Mouse (Mus musculus) embryonic facial prominence, embryonic 10.5 days (tissue): ENCODE results near the gene Sptb. TPM values are rescaled to one million over a fixed set of nuclear protein-coding genes. Genes with fewer than 3 reads are reported as not detected.

Experiments
- DNase-seq: peaks from one replicate; pipeline ENCODE4 v3.0.0-alpha.2; 2017; ENCODE audit warnings: low spot score
- H3K27ac ChIP-seq: fragments of 300-500 bp; sonication (generic); replicated peaks from 2 replicates; pipeline ENCODE4 v1.5.1; 2016; ENCODE audit warnings: mild to moderate bottlenecking
- H3K27me3 ChIP-seq: fragments of 300-500 bp; sonication (generic); replicated peaks from 2 replicates; pipeline ENCODE4 v1.6.1; 2016; ENCODE audit warnings: low read depth, mild to moderate bottlenecking; ENCODE audit not compliant: poor library complexity, severe bottlenecking
- H3K36me3 ChIP-seq: fragments of 300-500 bp; sonication (generic); replicated peaks from 2 replicates; pipeline ENCODE4 v1.6.1; 2016; ENCODE audit warnings: mild to moderate bottlenecking, moderate library complexity
- H3K4me1 ChIP-seq: fragments of 300-500 bp; sonication (generic); 2 replicates; pipeline ENCODE4 v1.6.1; 2016
- H3K4me3 ChIP-seq: fragments of 300-500 bp; sonication (generic); 2 replicates; pipeline ENCODE4 v1.5.1; 2016; ENCODE audit warnings: mild to moderate bottlenecking, moderate library complexity
- H3K9me3 ChIP-seq: fragments of 300-500 bp; sonication (generic); 2 replicates; pipeline ENCODE4 v1.6.1; 2016; ENCODE audit warnings: mild to moderate bottlenecking
- WGBS: fragments of 180-500 bp; shearing (Covaris S2); methylation state at CpG from one replicate; pipeline ENCODE4 v1.1.7; 2016; 5-methylcytosine and 5-hydroxymethylcytosine counted together
- polyA plus RNA-seq: library from polyadenylated mRNA; unstranded; fragments of >200 nt; fragmentation: Nextera tagmentation; extraction: Ambion mirVana; gene quantifications from 2 replicates; pipeline ENCODE4 v1.2.1, GENCODE M21; 2016

The Sptb gene
- polyA plus RNA-seq, 1 experiment from 2014 or later: 4.5 TPM

DNA sequence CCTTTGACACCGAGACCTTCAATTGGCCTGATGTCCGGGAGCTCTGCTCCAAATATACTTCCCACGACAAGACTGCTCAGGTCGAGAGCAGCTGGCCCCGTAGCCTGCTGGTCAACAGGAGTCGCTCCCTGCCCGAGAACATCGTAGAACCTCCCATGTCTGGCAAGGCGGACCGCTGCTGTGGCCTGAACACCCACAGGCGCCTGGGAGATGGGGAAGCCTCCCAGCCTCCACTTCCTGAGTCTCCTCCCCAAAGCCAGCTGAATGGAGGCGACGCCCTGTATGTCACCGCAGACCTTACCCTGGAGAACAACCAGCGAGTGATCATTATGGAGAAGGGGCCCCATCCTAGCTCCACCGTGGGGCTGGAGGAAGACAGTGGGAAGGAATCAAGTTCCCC, 132.5 kb downstream of the Sptb start:
- 93% methylated on average over 16 of the region's 16 CpGs for WGBS
- Histone ChIP-seq H3K27me3 (no peaks in the 10 kb centered on the region), H3K4me3 (no peak overlapping the region), H3K27ac (no peak overlapping the region), H3K36me3 (peaks cover 34% of the 10 kb centered on the region), H3K4me1 (peaks cover 14% of the 10 kb centered on the region), H3K9me3 (no peaks in the 10 kb centered on the region)
- no peak for DNase-seq

DNA sequence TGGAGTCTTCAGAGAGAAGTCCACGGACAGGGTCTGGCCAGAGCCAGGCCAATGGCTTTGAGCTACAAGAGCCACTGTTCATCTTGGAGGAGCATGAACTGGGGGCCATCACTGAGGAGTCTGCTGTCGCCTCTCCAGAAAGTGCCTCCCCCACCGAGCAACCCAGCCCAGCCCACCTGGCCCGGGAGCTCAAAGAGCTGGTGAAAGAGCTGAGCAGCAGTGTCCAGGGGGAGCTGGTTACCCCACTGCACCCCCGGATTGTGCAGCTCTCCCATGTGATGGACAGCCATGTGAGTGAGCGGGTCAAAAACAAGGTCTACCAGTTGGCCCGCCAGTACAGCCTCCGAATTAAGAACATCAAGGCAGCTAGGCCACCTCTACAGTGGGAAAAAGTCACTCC, 133.5 kb downstream of the Sptb start:
- Histone ChIP-seq H3K9me3 (no peaks in the 10 kb centered on the region), H3K27ac (no peak overlapping the region), H3K36me3 (peaks cover 37% of the 10 kb centered on the region), H3K4me3 (no peak overlapping the region), H3K27me3 (no peaks in the 10 kb centered on the region), H3K4me1 (peaks cover 15% of the 10 kb centered on the region; the same call in 1 of the 2 replicates)
- WGBS: 95% methylated on average over 8 of the region's 8 CpGs
- no peak for DNase-seq

DNA sequence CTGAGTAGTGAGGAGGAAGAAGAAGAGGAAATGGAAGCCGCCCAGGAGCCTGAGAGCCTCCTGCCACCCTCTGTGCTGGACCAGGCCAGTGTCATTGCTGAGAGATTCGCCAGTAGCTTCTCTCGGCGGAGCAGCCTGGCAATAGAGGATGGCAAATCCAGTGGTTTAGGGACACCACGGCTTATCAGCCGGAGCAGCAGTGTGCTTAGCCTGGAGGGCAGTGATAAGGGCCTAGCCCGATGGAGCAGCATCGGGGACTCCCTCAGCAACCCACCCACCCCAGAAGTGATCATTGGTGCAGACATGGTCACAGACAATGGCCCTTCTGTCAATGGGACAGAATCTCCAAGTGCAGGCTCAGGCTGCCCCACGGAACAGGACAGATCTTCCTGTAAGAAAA, 134.3 kb downstream of the Sptb start:
- DNase-seq: no peak
- Histone ChIP-seq H3K36me3 (peaks cover 37% of the 10 kb centered on the region), H3K27ac (no peak overlapping the region), H3K9me3 (no peaks in the 10 kb centered on the region), H3K4me3 (no peak overlapping the region), H3K27me3 (no peaks in the 10 kb centered on the region), H3K4me1 (peaks cover 22% of the 10 kb centered on the region)
- 91% methylated on average over 9 of the region's 9 CpGs for WGBS

DNA sequence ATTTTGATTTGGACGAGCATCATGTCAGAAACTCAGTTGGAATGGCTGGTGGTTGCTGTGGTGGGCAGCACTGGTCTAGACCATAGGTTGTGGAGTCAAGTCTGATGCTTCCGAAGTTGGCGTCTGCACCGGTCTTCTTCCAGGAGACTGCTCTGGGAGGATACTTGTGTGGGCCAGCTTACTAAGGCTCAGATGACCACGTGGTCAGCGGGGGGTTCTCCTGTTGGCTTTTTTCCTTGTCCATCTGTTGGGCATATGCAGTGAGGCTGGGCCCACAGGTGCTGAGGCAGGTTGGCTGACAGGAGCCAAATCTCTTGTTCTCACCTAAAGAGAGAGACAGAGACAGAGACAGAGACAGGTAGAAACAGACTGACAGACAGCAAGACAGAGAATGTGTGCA, 135.5 kb downstream of the Sptb start:
- peaks cover 28% of the 10 kb centered on the region for H3K4me1 ChIP-seq
- no peak overlapping the region for H3K27ac ChIP-seq
- 93% methylated on average over 6 of the region's 6 CpGs for WGBS
- H3K36me3 ChIP-seq: peaks cover 37% of the 10 kb centered on the region
- DNase-seq: no peak
- H3K9me3 ChIP-seq: no peaks in the 10 kb centered on the region
- no peak overlapping the region for H3K4me3 ChIP-seq
- H3K27me3 ChIP-seq: no peaks in the 10 kb centered on the region

DNA sequence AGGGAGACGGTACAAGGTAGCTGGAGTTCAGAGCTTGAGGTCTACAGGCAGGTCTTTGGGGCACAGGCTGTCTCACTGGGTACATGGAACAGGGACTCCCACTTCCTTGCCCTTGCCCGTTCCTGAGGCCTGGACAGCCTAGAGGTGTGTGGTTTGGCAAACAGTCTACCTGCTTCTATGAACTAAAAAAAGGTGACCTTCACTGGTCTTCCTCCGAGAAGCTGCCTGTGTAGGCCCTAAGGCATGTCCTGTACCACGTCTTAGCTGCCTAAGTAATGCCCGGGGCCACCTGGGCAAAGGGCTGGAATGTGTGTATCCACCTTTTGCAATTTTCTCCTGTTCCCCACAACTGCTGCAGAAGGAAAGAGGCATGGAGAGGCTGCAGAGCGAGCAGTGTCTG, 137.0 kb downstream of the Sptb start:
- Histone ChIP-seq H3K4me1 (peaks cover 28% of the 10 kb centered on the region), H3K27ac (no peak overlapping the region), H3K36me3 (peaks cover 33% of the 10 kb centered on the region), H3K4me3 (no peak overlapping the region), H3K9me3 (no peaks in the 10 kb centered on the region), H3K27me3 (no peaks in the 10 kb centered on the region)
- no peak for DNase-seq
- WGBS: 87% methylated on average over 6 of the region's 6 CpGs

DNA sequence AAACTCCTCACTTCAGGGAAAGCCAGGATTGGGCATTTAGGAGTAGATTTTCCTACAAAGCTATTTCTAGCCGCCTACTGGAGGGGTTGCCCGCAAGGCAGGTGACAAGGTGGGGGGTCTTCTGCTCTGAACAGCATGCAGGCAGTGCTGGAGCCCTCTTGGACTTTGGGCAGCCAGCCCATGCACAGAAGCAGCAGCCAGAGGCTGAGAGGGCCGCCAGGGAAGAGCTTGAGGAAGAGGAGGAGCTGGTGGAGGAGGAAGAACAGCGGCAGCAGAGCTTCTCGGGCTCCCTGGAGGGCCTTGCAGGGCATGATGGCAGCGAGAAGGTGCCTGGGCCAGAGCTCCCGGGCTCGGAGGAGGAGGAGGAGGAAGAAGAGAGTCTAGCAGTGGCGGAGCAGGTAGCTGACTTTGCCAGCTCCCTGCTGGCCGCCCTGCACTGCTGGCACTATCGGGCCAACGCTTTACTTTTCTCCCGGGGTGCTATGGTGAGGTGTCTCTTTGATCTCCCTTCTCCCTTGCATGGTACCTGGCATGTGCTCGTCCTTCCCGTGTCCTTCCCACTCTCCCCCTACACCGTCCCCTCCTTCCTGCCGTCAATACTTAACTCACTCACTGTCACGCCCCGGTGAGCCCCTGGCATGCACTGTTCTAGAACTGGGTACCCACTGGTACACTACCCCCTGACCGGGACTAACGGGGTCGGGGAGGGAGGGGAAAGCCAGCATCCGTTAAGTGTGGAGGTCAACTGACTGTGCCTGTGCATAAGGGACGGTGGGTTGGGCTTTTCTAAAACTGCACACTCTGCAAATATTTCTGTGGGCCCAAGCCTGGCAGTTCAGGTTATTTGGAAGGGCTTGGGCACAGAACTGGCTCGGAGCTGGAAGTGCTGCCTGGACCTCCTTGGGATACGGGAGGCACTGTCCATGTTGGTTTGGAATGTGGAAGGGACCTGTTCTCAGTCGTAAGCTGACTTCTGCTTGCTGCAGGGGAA, 137.8 kb downstream of the Sptb start:
- H3K36me3 ChIP-seq: peaks cover 30% of the 10 kb centered on the region
- H3K9me3 ChIP-seq: no peaks in the 10 kb centered on the region
- DNase-seq: no peak
- no peaks in the 10 kb centered on the region for H3K27me3 ChIP-seq
- peak overlapping the region; percentile 48; the same call in 1 of the 2 replicates for H3K27ac ChIP-seq
- WGBS: 73% methylated on average over 27 of the region's 27 CpGs
- H3K4me3 ChIP-seq: no peak overlapping the region
- peaks cover 28% of the 10 kb centered on the region for H3K4me1 ChIP-seq

DNA sequence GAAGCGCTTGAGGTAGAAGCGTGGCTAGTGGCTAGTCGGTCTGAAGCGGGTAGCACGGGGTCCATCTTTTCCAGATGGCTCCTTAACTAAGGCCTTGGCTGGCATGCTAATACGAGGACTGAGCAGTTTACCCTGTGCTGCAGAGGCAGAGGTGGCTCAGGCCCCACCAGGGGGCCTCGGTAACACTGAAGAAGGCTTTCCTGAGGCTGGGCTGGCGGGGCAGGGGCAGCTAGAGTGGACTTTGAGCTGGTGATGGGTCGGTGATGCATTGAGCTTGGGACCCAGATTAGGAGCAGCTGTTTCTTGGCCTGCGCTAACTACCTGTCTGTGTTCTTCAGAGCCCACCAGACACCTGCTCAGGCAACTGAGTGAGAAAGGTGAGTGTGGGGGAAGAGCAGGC, 139.1 kb downstream of the Sptb start:
- DNase-seq: peak; percentile 32
- Histone ChIP-seq H3K9me3 (no peaks in the 10 kb centered on the region), H3K36me3 (peaks cover 29% of the 10 kb centered on the region), H3K4me3 (no peak overlapping the region), H3K4me1 (peaks cover 28% of the 10 kb centered on the region), H3K27me3 (no peaks in the 10 kb centered on the region), H3K27ac (peak overlapping the region; percentile 31; the same call in 1 of the 2 replicates)
- WGBS: 82% methylated on average over 10 of the region's 10 CpGs

DNA sequence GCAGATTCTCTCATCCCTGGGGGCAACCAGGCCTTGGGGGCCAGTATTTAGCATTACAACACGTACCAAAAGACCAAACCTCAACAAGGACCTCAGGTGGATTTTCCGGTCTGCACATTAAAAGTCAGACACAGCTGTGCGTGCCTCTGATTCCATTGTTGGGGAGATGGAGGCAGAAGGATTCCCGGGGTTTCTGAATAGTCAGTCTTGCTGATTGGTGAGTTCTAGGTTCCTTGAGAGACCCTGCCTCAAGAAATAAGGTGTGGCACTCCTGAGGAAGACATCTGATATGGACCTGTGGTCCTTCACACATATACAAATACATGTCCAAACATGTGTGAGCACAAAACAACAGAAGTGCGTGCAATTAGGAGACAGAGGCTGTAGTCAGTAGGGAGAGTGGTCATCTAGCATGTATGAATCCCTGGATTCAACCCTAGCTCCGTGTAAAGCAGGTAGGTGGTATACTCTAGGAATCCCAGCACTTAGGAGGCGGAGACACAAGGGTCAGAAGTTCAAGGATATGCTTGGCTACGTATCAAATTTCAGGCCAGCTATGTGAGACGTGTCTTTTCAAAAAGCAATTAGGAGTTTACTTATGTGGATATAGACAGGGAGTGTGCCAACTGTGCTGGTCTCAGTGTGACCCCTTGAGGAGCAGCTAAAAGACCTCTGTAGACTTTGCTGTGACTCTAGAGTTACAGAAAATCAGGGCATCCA, 140.0 kb downstream of the Sptb start:
- Histone ChIP-seq H3K9me3 (no peaks in the 10 kb centered on the region), H3K4me1 (peaks cover 28% of the 10 kb centered on the region), H3K27ac (no peak overlapping the region), H3K36me3 (peaks cover 29% of the 10 kb centered on the region), H3K27me3 (no peaks in the 10 kb centered on the region), H3K4me3 (no peak overlapping the region)
- DNase-seq: no peak
- 71% methylated on average over 9 of the region's 9 CpGs for WGBS

DNA sequence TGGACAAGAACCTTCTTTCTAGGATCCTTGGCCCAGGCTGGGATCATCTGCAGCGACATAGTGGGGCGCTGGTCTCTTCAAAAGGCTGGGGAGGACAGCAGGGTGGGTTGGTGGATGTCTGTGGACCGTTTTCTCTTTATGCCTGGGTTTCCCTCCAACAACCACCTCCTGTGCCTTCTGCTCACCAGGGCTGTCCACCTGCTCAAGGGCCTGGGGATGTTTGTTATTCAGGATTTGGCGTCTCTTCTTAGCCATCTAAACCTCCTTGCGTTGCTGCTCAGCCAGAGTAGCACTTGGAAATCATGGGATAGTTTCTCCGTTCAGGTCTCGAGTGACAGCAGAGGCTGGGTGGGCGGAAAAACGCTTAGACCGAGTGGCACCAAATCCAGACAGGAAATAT, 144.1 kb downstream of the Sptb start:
- H3K36me3 ChIP-seq: peaks cover 47% of the 10 kb centered on the region
- H3K27ac ChIP-seq: no peak overlapping the region
- DNase-seq: no peak
- peaks cover 13% of the 10 kb centered on the region for H3K4me1 ChIP-seq
- 89% methylated on average over 10 of the region's 10 CpGs for WGBS
- no peaks in the 10 kb centered on the region for H3K9me3 ChIP-seq
- no peaks in the 10 kb centered on the region for H3K27me3 ChIP-seq
- no peak overlapping the region for H3K4me3 ChIP-seq

DNA sequence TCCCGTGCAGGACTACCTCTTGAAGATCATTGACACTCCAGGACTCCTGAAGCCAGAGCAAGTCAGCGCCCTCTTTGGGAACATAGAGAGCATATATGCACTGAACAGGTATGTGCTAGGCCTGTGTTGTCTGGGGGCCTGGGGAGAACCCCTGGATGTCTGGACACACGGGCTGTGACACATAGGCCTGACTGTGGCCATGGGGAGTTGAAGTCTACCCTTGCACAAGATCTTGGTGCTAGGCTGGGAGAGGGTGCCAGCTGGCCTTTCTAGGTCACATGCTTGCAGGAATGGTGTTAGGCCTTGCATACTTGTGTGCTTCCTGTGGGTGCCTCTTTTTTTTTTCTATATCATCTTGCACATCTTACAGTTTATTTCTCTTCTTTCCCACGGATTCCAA, 148.2 kb downstream of the Sptb start:
- Histone ChIP-seq H3K9me3 (no peaks in the 10 kb centered on the region), H3K4me3 (no peak overlapping the region), H3K4me1 (peaks cover 4% of the 10 kb centered on the region), H3K27ac (no peak overlapping the region), H3K36me3 (peaks cover 48% of the 10 kb centered on the region), H3K27me3 (no peaks in the 10 kb centered on the region)
- DNase-seq: no peak
- 90% methylated on average over 4 of the region's 4 CpGs for WGBS

DNA sequence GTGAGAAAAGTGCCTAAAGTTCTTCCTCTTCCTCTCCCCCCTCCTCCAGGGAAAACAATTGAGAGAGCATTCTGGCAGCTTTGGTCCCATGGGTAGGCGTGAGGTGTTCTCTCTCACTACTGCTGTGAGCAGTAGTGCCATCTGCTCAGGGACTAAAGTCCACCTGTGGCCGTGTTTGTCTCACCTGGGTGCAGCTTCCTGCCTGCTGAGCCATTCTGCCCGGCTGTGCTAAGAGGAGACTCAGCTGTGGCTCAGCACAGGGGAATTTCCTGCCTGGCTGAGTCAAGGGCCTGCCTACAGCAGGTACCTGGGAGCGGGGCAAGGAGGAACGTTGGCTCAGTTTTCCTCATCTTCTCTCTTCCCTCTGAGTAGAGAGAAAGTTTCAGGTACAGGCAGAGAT, 152.1 kb downstream of the Sptb start:
- H3K4me3 ChIP-seq: no peak overlapping the region
- 74% methylated on average over 5 of the region's 5 CpGs for WGBS
- no peak overlapping the region for H3K27ac ChIP-seq
- peaks cover 16% of the 10 kb centered on the region for H3K36me3 ChIP-seq
- H3K4me1 ChIP-seq: peaks cover 30% of the 10 kb centered on the region
- H3K9me3 ChIP-seq: no peaks in the 10 kb centered on the region
- H3K27me3 ChIP-seq: no peaks in the 10 kb centered on the region
- DNase-seq: no peak

DNA sequence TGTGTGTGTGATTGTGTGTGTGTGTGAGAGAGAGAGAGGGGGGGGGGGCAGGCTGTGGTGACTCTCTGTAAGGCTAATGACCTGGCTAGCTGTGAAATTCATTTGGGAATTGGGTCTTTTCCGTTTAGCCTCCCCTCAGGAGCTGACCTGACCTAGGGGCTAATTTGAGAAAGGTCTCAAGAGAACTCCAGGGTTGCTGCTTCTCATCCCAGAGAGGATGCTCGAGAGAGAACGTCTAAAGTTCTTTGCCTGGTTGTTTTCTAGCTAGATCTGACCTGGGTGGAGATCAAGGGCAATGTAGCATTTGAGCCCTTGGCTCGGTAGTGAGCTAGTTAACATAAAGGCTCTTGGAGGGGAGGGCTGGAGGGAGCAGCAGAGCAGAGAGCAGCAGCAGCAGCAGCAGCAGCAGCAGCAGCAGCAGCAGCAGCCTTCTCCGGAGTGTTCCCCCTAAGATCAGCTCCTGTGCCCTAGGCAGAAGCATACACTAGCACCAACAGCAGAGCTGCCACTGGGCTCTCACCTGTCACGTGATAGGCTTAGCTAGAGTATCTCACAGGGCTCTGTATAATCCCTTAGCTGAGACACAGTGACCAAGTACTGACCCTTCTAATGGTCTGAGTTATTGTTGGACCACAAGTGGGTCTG, 153.5 kb downstream of the Sptb start:
- peaks cover 30% of the 10 kb centered on the region for H3K4me1 ChIP-seq
- WGBS: 14% methylated on average over 6 of the region's 6 CpGs
- H3K27ac ChIP-seq: peak overlapping the region; percentile 48; the same call in 1 of the 2 replicates
- H3K36me3 ChIP-seq: peaks cover 10% of the 10 kb centered on the region
- DNase-seq: no peak
- no peak overlapping the region for H3K4me3 ChIP-seq
- no peaks in the 10 kb centered on the region for H3K27me3 ChIP-seq
- no peaks in the 10 kb centered on the region for H3K9me3 ChIP-seq
